Mouse (Mus musculus) ES-Bruce4 (cell line): ENCODE results near the gene Amph. TPM values are rescaled to one million over a fixed set of nuclear protein-coding genes. Genes with fewer than 3 reads are reported as not detected.

Experiments used
- H3K27ac ChIP-seq: 2 replicates; pipeline ENCODE4 v1.5.1; 2012; ENCODE audit warnings: low read length, inconsistent platforms; ENCODE audit not compliant: insufficient read depth
- H3K27me3 ChIP-seq: 2 replicates; pipeline ENCODE4 v1.6.1; 2012; ENCODE audit warnings: mild to moderate bottlenecking, low read length, inconsistent platforms; ENCODE audit not compliant: control insufficient read depth, poor library complexity, insufficient read depth, severe bottlenecking
- H3K36me3 ChIP-seq: 2 replicates; pipeline ENCODE4 v1.6.1; 2012; ENCODE audit warnings: inconsistent platforms, mild to moderate bottlenecking, low read length, moderate library complexity; ENCODE audit not compliant: control insufficient read depth, poor library complexity, insufficient read depth, severe bottlenecking
- H3K4me1 ChIP-seq: one replicate; pipeline ENCODE4 v1.8.1; 2011; ENCODE audit warnings: low read length; ENCODE audit not compliant: control insufficient read depth, insufficient read depth
- H3K4me3 ChIP-seq: 2 replicates; pipeline ENCODE4 v1.5.1; 2011; ENCODE audit warnings: low read depth, mild to moderate bottlenecking, low read length
- H3K9ac ChIP-seq: 2 replicates; pipeline ENCODE4 v1.6.1; 2012; ENCODE audit warnings: low read depth, mild to moderate bottlenecking, inconsistent platforms; ENCODE audit not compliant: poor library complexity, severe bottlenecking
- H3K9me3 ChIP-seq: replicated peaks from 2 replicates; pipeline ENCODE4 v1.6.1; 2012; ENCODE audit warnings: mild to moderate bottlenecking, low read length, inconsistent platforms; ENCODE audit not compliant: control insufficient read depth, poor library complexity, insufficient read depth, severe bottlenecking
- CTCF ChIP-seq: IDR thresholded peaks from one replicate; pipeline ENCODE4 v1.8.1; 2011; ENCODE audit warnings: low read depth, low read length
- EP300 ChIP-seq: IDR thresholded peaks from 2 replicates; pipeline ENCODE4 v1.6.1; 2011; ENCODE audit warnings: low read depth, low read length; ENCODE audit not compliant: insufficient read depth
- POLR2A ChIP-seq: IDR thresholded peaks from one replicate; pipeline ENCODE4 v1.8.1; 2011; ENCODE audit warnings: low read length; ENCODE audit not compliant: insufficient read depth
- polyA plus RNA-seq: library from polyadenylated mRNA; stranded (reverse); fragments of >200 nt; gene quantifications from 2 replicates; pipeline ENCODE4 v1.2.4, GENCODE M21; 2011; ENCODE audit warnings: low read depth; ENCODE audit not compliant: missing spikeins, insufficient read depth, insufficient read length

Amph gene
- polyA plus RNA-seq, 1 experiment: 13.6 TPM

DNA sequence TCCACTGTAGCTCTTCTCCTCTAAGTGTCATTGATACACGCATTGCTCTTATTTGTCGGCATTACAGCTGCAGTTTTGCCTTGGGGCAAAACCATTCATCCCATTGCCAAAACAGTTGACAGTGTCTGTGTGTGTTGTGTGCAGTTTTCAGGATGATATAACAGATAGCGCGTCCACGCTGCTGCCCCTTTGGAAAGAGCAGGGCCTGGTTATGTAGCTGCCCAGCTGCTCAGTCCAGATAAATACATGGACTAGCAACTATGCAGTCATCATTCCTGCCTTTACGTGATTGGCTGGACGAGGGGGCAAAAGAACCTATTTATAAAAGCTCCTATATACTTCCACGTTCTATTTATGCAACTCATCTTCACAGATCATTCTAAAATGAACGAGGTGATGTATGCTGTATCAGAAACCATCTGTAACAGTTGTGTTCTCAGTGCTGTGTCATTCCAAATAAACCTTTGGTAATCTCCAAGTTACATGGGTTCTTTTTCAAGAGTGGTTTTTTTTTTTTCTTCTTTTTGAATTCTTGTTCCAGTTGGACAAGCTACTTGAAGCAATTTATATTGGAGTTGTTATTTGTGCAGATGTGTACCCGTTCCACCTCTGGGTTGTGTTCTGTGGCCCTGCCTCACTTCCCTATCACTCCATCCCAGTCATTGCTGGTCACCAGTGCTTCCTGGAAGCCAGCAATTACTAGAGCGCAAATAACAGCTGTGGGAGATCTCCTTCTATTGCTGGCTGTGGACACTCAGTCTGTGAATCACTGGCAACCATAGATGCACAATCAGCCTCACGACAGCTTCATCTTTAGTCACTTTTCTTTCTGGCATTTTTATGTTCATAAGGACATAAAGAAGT, 202.7 kb downstream of the Amph start:
- Histone ChIP-seq H3K27ac (no peak overlapping the region), H3K9me3 (no peaks in the 10 kb centered on the region), H3K4me3 (no peak overlapping the region), H3K27me3 (no peaks in the 10 kb centered on the region), H3K4me1 (no peaks in the 10 kb centered on the region), H3K9ac (no peak overlapping the region), H3K36me3 (no peaks in the 10 kb centered on the region; the same call in 1 of the 2 replicates)
- TF ChIP-seq CTCF (no peak), POLR2A (no peak), EP300 (no peak)

DNA sequence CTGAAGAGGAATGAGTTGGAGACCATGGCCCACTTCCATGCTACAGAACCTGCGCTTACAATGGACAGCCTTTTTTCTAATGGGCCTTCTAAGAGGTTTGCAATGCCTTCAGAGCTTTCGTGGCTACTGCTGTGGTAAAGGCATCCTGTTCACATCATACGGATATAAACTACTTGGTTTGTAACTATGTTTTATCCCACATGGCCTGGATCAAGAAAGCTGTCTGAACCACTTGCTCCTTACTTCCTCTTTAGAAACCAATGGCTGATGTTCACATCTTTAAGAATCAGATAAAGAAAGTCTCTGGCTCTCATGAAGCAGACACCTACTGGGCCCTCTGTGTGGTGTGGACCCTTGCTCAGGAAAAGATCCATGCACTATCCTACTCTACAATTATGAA, 204.1 kb downstream of the Amph start:
- no peak overlapping the region for H3K9ac ChIP-seq

DNA sequence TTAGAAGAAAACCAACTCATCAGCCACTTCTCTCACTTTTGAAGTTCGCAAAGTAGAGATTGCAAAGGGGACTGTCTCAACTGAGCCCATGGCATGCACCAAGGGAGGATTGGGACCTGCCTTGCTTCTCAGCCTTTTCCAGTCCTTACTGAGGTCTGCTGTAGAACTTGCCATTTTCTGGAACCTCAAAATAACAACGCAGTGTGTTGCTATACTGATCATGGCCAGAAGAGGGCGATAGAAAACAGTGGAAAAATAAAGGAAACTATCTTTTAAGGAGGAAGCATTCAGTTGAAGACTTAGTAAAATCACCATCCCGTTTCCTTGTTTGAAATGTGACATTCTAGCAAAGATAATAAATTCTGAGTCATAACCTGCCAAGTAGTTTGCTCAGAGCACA, 210.5 kb downstream of the Amph start:
- H3K4me3 ChIP-seq: no peak overlapping the region
- H3K9ac ChIP-seq: no peak overlapping the region
- H3K27me3 ChIP-seq: no peaks in the 10 kb centered on the region
- no peaks in the 10 kb centered on the region for H3K4me1 ChIP-seq
- H3K27ac ChIP-seq: no peak overlapping the region
- 0 out of 2 replicates have a peak, but pooled peaks cover 3% of the 10 kb centered on the region for H3K9me3 ChIP-seq
- TF ChIP-seq CTCF: no peak
- no peak for TF ChIP-seq EP300
- no peak for TF ChIP-seq POLR2A
- H3K36me3 ChIP-seq: no peaks in the 10 kb centered on the region

More for the DNA sequence above, 204.1 kb downstream of the Amph start:
- H3K27me3 ChIP-seq: no peaks in the 10 kb centered on the region
- no peaks in the 10 kb centered on the region for H3K36me3 ChIP-seq
- H3K4me1 ChIP-seq: no peaks in the 10 kb centered on the region
- no peak overlapping the region for H3K4me3 ChIP-seq
- no peaks in the 10 kb centered on the region for H3K9me3 ChIP-seq
- H3K27ac ChIP-seq: no peak overlapping the region
- no peak for TF ChIP-seq POLR2A

DNA sequence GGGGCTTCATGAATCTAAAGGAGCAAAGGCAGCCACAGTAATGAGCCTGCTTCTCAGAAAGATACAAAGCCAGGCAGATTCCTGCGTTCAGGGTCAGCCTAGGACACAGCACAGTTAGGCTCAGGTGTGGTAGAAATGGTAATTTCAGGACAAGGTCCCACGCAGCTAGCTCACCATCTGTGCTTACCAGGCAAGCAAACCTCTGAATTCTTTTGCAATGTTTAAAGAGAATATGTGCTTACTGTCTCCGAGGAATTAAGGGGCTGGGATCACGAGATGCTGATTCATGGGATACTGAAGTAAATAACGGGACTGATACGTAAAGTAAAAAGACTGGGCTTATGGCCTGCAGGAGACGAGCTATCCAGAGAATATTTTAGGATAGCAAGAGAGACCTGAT, 212.6 kb downstream of the Amph start:
- H3K27me3 ChIP-seq: no peaks in the 10 kb centered on the region
- H3K9ac ChIP-seq: no peak overlapping the region
- no peak overlapping the region for H3K4me3 ChIP-seq
- no peaks in the 10 kb centered on the region for H3K36me3 ChIP-seq
- no peaks in the 10 kb centered on the region for H3K4me1 ChIP-seq
- H3K9me3 ChIP-seq: 0 out of 2 replicates have a peak, but pooled peaks cover 3% of the 10 kb centered on the region
- TF ChIP-seq CTCF (no peak), POLR2A (no peak), EP300 (no peak)
- no peak overlapping the region for H3K27ac ChIP-seq

DNA sequence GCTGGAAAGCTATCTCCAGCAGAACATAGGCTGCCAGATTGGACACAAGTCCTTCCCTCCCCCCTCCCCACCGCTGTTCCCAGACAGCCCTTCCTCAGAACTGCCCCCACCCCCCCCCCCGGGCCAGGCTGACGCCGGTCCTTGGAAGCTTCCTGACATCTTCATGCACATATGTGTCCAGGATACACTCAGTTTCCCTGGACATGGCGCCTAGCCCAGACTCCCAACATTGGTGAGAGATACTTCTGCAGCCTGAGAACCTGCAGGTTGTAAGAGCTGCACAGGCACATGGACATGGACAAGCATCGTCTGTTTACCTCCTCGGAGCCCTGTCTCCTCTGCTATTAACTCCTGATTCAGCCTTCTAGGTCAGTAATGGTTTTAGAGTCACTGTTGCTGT, 213.1 kb downstream of the Amph start:
- Histone ChIP-seq H3K4me3 (no peak overlapping the region), H3K4me1 (no peaks in the 10 kb centered on the region), H3K36me3 (no peaks in the 10 kb centered on the region), H3K9me3 (0 out of 2 replicates have a peak, but pooled peaks cover 3% of the 10 kb centered on the region), H3K27me3 (no peaks in the 10 kb centered on the region), H3K9ac (no peak overlapping the region), H3K27ac (no peak overlapping the region)
- TF ChIP-seq CTCF: no peak
- no peak for TF ChIP-seq EP300
- no peak for TF ChIP-seq POLR2A

DNA sequence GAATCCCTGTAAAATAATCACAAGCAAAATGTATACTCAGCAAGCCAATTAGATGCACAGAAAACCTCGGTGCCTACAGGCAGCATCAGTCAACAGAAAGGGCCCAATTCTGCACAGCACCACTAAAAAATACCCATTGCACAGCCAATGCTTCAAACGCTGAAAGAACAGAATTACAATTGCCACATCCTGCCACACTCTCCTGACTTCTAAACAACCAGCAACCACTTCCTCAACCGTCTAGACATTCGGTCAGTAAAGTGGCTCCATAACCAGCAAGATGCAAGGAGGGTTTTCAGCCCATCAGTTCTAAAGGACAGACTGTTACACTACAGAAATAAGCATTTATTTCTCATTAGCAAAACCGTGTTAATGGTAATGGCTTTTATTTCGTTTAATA, 214.1 kb downstream of the Amph start:
- Histone ChIP-seq H3K4me3 (no peak overlapping the region), H3K36me3 (no peaks in the 10 kb centered on the region), H3K9ac (no peak overlapping the region), H3K4me1 (no peaks in the 10 kb centered on the region), H3K27me3 (no peaks in the 10 kb centered on the region), H3K27ac (no peak overlapping the region), H3K9me3 (0 out of 2 replicates have a peak, but pooled peaks cover 3% of the 10 kb centered on the region)
- TF ChIP-seq CTCF (no peak), POLR2A (no peak), EP300 (no peak)
